Mouse (Mus musculus): Measurements from ENCODE around the gene Glis3.

DNA sequence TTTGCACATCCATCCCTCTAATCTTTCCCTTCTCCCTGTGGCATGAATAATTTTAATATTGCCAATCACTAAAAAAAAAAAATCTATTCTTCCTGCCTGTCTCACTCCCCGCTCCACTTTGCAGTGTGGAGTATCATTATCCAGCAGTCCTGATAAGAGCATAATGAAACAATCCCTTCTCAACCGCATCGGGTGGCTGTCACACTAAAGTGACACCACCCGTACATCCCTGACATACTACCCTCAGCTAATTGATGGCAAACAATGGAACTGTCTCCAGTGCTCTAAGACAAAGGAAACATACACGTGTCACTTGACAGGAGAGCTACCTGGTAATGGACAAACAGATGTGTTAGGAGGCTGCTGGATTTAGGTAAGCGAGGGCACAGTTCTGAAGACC is 373.8 kb downstream of the Glis3 start:
- TF ChIP-seq FLI1 (IDR thresholded peaks at IDR 0.05; ENCODE audit: low read length) (no peak), GATA1 (IDR thresholded peaks at IDR 0.05; ENCODE audit: borderline replicate concordance, low read length) (no peak)
